Mouse (Mus musculus) adrenal gland, adult 18-20 months (tissue): ENCODE data around the gene Sult2b1. TPM values are rescaled to one million over a fixed set of nuclear protein-coding genes. Genes with fewer than 3 reads are reported as not detected.
A peak's percentile ranks its signal among the peaks of the same experiment; 100 is the strongest.

Experiments
- DNase-seq, 2 experiments: peaks; one replicate each; pipeline ENCODE4 v3.0.0; 2021 to 2022; ENCODE audit warnings: low spot score in 2 of 2
- long read RNA-seq, 2 experiments: library from polyadenylated mRNA; stranded (forward); transcript quantifications; one replicate each; pipeline ENCODE4 v2.0.0; 2021
- total RNA-seq, 2 experiments: library from RNA; stranded (reverse); gene quantifications; 1 replicate in 1 of 2; 2 replicates in 1 of 2; pipeline ENCODE4 v1.2.3; 2021

Sult2b1 gene
- 1 to 10 TPM in 1 of 2 experiments, under 1 TPM in 1; 0.77 to 1.1 TPM for total RNA-seq
- long read RNA-seq, experiment 1, partial matches to known transcripts, result 0 of 1 reads
- long read RNA-seq, experiment 1, other reads (novel, unspliced or antisense), result 0 of 1 reads
- long read RNA-seq, experiment 2, partial matches to known transcripts, result 0 of 2 reads
- long read RNA-seq, experiment 2, other reads (novel, unspliced or antisense), result 1 of 2 reads

GRCm38 (mm10) chr7:45784524-45785372, at the start of gene Sult2b1:
TSS of gene Sult2b1 (minus strand) at chr7:45784669.
- DNase-seq, result peak in 1 of 2 experiments; percentile 40

- no peak for DNase-seq
Observed at GRCm38 (mm10) chr7:45833924-45834323, 49.5 kb upstream of the Sult2b1 start.

DNA sequence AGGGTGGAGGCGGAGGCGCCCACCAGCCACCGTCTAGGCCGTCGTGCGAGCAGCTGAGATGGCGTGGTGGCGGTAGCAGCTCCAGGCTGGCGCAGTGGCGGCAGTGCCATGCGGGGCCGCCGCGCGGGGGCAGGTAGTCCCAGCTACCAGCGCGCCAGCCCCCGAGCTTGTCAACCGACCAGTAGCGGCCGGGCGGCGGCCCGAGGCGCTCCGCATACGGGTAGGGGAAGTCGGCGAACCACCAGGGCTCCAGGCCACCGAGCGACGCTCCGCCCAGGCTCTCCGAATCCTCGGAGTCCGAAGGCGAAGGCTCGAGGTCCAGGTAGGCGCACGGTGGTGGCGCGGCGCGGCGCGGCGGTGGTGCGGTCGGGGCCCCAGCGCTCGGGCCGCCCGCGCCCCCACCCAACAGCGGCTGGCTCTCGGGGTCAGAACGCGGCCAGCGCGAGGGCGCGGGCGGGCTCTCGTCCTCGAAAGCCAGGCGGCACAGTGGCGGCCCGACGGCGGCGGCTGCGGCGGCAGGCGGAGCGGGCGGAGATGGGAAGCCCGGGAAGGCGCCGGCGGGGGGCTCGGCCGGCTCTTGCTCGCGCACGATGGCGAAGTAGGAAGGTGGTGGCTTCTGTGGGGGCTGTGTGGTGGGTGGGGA, 48.8 kb upstream of the Sult2b1 start:
- no peak for DNase-seq

DNA sequence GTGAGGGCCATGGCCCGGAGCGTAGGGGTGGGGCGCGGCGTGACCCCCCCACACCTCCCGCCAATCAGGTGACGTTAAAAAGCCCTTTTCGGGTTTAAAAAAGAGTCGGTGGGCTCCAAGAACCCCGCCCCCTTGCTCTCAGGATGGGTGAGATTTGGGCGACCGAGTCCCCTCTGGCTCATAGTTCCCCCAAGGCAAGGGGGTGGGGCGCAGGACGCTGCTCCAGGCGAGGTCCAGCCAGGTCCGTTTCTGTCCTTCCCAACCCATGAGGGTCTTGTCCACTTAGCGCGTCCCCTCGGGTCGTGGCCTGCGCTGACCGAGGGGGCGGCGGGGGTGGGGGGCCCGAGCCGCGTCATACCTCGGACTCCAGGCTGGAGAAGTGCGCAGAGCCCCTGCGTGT, 48.0 kb upstream of the Sult2b1 start:
- DNase-seq, result no peak

GRCm38 (mm10) chr7:45831128-45831525, 46.7 kb upstream of the Sult2b1 start:
- no peak for DNase-seq

DNA sequence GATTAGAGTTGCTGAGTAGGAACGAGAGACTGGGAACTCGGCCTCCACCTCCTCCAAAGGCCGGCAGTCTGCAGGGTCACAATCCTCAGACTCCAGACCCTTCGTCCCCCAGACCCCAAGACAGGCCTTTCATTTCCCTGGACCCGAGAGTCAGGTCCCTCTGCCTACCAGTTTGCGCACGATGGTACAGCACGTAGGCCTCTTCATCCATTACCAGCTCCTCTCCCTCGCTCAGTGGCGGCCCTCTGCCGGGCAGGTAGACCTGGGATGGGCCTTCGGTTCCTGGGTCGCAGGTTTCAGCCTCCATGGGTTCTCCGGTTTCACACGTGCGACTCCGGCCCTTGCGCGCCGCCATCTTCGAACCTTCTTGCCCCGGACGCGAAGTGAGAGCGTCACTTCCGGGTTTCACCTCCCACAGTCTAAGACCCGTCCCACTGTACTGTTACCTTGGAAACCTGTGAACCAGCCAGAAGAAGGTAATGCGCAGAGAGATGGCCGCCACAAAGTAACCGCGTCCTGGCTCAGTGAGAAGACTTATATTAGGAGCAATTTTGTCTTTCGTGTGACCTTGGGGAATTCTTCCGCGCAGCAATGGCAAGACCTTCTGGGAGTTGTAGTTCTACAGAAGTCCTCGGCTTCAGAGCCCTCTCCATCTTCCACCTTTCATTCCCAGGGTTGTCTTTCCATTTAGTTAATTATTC, 46.1 kb upstream of the Sult2b1 start, which contains the start of gene Grwd1:
Grwd1 (minus strand) TSS at position 518 of the 701 bp plus-strand sequence.
- DNase-seq, result peak; percentile 77 to 81

DNA sequence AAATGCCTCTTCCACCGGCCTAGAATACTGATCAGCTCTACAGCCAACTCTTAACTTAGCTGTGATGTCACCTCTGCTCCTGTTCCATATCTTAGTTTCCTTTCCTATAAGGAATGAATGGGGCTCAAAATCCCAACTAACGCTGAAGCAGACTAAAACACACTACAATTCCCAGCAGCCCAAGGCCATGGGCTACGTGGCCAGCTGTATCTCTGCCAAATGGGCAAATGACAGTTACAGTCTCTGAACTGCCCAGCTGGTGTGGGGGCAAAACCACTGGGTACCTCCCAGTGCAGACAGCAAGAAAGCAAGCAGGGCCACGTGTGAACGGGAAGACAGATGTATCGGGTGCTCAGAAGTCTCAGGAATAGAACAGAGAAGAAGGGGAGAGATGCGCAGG, 42.2 kb upstream of the Sult2b1 start:
- DNase-seq, result no peak

DNA sequence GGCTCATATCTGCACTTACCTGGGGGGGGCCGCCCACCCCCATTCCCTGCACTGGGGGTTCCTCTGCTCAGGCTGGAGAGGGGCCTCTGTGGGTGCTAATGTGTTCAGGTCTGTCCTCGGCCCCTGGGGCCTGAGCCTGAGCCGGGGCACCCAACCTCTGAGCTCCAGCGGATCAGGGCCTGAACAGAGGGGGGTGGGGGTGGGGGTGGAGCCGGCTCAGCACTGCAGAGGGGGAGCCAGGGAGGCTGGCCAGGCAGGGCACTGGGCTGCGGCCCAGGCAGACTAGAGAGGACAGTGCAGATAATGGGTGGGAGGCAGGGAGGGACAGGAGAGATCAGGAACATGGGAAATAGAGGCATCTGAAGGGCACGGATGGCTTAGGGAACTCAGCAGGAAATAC, 40.1 kb upstream of the Sult2b1 start, which contains the start of gene Kcnj14:
Kcnj14 (minus strand) TSS at position 185 of the 400 bp plus-strand sequence.
- no peak for DNase-seq

DNA sequence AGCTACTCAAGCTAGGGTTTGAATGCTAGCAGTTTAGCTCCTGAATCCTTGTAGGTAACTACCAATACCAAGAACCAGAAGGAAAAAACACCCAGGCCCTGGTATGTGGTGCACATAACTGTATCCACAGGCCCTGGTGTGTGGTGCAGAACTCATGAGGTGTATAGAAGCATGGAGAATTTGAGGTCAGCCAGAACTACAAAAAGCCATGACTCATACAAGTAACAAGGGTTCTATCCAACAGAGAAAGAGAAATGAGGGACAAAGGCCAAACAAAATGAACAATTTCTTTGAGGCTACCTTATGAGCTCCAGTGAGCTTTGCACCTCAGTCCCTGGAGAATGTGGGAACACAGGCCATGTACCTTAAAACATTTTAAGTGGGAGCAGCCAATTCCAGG, 36.4 kb upstream of the Sult2b1 start:
- DNase-seq, result no peak

GRCm38 (mm10) chr7:45819843-45820242, 35.4 kb upstream of the Sult2b1 start:
- no peak for DNase-seq

- no peak for DNase-seq
Observed at GRCm38 (mm10) chr7:45815984-45816351, 31.5 kb upstream of the Sult2b1 start.

GRCm38 (mm10) chr7:45815323-45815983, 31.0 kb upstream of the Sult2b1 start:
- DNase-seq, result no peak

DNA sequence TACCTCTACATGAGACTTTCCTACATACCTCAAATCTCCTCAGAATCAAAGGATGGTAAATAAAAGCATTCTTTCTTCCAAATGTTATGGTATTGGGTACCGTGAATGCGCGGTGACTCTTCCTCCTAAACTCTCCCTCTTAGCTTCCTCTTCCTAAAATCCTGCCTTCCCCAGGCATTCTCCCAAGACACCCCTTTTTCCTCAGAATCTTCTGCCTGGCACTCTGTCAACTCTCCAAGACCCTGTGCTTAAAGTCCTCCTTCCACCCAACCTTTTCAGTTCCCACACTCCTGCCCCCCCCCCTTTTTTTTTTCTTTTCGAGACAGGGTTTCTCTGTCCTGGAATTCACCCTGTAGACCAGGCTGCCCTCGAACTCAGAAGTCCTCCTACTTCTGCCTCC, 30.4 kb upstream of the Sult2b1 start:
- no peak for DNase-seq

GRCm38 (mm10) chr7:45813787-45814779, 29.6 kb upstream of the Sult2b1 start, which contains the start of gene Cyth2:
TSS of gene Cyth2 (minus strand) at chr7:45814581.
- peak; percentile 94 to 98 for DNase-seq

DNA sequence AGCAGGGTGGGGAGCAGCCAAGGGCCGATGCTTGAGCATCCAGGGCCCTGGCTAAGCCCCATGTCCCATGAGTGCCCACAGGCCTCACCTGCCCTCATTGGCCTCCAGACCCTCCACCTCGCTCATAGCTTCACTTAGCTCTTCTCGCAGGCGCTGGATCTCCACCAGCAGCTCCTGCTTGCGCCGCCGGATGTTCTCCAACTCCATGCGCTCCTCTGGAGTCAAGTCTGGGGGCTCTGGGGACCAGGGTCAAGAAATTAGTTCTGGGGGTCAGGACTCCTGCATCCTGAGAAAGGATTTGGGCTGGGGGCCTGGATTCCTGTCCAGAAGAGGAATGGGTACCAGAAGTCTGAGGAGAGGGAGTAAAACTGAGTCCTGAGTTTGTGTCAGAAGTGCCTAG, 28.5 kb upstream of the Sult2b1 start:
- DNase-seq, result no peak

DNA sequence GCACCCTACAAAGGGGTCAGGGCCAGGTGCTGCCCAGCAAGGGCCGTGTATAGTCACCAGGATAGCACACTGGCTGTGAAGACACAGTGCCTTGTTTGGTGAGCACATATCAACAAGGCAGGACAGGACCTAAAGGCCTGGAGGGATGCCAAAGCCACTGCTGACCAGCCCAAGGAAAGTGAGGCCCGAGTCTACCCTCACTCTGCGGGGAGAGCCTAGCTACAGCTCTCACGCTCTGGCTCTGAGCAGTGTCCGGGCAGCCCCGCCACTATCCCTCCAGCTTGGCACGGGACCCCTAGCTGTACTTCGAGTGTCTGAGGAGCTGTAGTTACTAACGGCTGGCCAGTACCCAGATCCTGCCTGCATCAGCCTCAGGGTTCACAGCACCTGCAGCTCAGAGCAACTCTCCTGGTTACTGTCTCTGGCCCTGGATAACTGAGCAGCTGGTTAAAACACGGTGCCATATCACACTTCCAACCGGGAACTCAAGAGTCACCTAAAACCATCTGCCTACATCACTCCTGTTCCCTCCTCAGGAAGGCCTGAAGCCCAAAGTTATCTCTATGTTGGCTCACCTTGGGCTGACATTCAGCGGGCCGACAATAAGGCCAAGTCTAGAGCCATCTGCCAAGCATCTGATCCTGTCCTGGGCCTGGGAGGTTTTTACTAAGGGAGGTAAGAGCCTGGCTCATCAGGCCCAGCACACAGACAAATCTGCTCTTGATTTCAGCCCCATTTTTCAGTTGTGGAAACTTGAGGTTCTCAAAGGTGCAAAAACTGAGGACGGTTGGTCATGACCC, 25.0 kb upstream of the Sult2b1 start:
- DNase-seq, result no peak

GRCm38 (mm10) chr7:45808471-45808870, 24.0 kb upstream of the Sult2b1 start:
- no peak for DNase-seq

DNA sequence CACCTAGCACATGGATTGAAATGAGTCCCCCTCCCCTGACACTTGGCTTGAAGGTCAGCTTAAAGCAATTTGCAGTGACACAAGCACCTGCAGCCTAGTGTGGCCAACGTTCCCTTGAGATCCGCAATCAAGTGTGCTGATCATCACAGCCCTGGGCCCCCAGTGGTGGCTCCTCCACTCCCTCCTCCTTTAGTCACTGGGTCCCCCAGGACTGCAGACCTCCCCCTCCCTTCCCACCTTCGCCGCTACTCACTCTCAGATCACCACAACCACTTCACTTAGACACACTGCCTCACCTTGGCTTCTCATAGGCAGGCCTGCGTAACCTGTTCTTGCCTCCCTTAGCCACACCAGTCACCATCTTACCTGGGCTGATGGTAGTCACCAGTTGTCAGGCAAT, 21.5 kb upstream of the Sult2b1 start:
- no peak for DNase-seq

- DNase-seq, result peak in 1 of 2 experiments; percentile 53
Observed at GRCm38 (mm10) chr7:45802551-45802950, 18.1 kb upstream of the Sult2b1 start.
